Mouse (Mus musculus) liver, embryonic 14.5 days (tissue): Measurements from ENCODE around the gene Megf11. TPM values are rescaled to one million over a fixed set of nuclear protein-coding genes. Genes with fewer than 3 reads are reported as not detected.
A peak's percentile ranks its signal among the peaks of the same experiment; 100 is the strongest.

Experiments used
- ATAC-seq: fragments of 200-750 bp; cut with Nextera tagmentation; 2 replicates; pipeline ENCODE4 v1.8.0; 2017; ENCODE audit warnings: moderate number of reproducible peaks, mild to moderate bottlenecking, moderate library complexity; ENCODE audit not compliant: insufficient read depth
- DNase-seq, 3 experiments: peaks; one replicate each; pipeline ENCODE4 v3.0.0-alpha.2; 2012 to 2013; ENCODE audit warnings: low read depth in 3 of 3, low spot score in 3 of 3
- H3K27ac ChIP-seq: fragments of 300-500 bp; sonication (generic); 2 replicates; pipeline ENCODE4 v1.5.1; 2014; ENCODE audit warnings: moderate library complexity, mild to moderate bottlenecking, control low read depth, inconsistent platforms
- H3K27me3 ChIP-seq: fragments of 300-500 bp; sonication (generic); 2 replicates; pipeline ENCODE4 v1.6.1; 2014; ENCODE audit warnings: mild to moderate bottlenecking, low read length, moderate library complexity; ENCODE audit not compliant: control insufficient read depth, insufficient read depth
- H3K36me3 ChIP-seq: fragments of 300-500 bp; sonication (generic); replicated peaks from 2 replicates; pipeline ENCODE4 v1.6.1; 2014; ENCODE audit warnings: low read depth; ENCODE audit not compliant: control insufficient read depth, insufficient read depth
- H3K4me1 ChIP-seq, 2 experiments: fragments of 200-500 bp in 1 of 2; fragments of 300-500 bp in 1 of 2; sonication (generic) in 1 of 2; replicated peaks; 2 replicates each; pipeline ENCODE4 v1.6.1; 2012 to 2014; ENCODE audit warnings: antibody characterized with exemption in 1 of 2, inconsistent platforms in 1 of 2, low read length in 1 of 2; ENCODE audit not compliant: control insufficient read depth in 2 of 2, insufficient read depth in 2 of 2
- H3K4me2 ChIP-seq: fragments of 300-500 bp; sonication (generic); 2 replicates; pipeline ENCODE4 v1.6.1; 2014; ENCODE audit warnings: low read depth, mild to moderate bottlenecking, control low read depth, moderate library complexity
- H3K4me3 ChIP-seq, 2 experiments: fragments of 200-500 bp in 1 of 2; fragments of 300-500 bp in 1 of 2; sonication (generic) in 1 of 2; 2 replicates each; pipeline ENCODE4 v1.5.1; 2012 to 2014; ENCODE audit warnings: low read depth in 2 of 2, low read length in 2 of 2, mild to moderate bottlenecking in 2 of 2, control low read depth in 1 of 2, inconsistent platforms in 1 of 2, moderate library complexity in 1 of 2; ENCODE audit not compliant: insufficient read depth in 1 of 2
- H3K9ac ChIP-seq: fragments of 300-500 bp; sonication (generic); replicated peaks from 2 replicates; pipeline ENCODE4 v1.6.1; 2014; ENCODE audit warnings: mild to moderate bottlenecking, control low read depth, moderate library complexity
- H3K9me3 ChIP-seq: fragments of 300-500 bp; sonication (generic); 2 replicates; pipeline ENCODE4 v1.6.1; 2016; ENCODE audit warnings: low read length, mixed read lengths; ENCODE audit not compliant: control insufficient read depth
- CTCF ChIP-seq: IDR thresholded peaks from 2 replicates; pipeline ENCODE4 v1.5.1; 2016; ENCODE audit warnings: antibody characterized with exemption, low read depth, control low read depth
- EP300 ChIP-seq: IDR thresholded peaks from 2 replicates; pipeline ENCODE4 v1.6.1; 2016; ENCODE audit warnings: antibody characterized with exemption, low read depth
- WGBS: fragments of 180-500 bp; shearing (Covaris S2); extraction: QIAGEN DNeasy Blood & Tissue Kit; methylation state at CpG from one replicate; pipeline ENCODE4 v1.1.7; 2014; ENCODE audit not compliant: insufficient replicate concordance; 5-methylcytosine and 5-hydroxymethylcytosine counted together
- polyA plus RNA-seq, 2 experiments: library from polyadenylated mRNA; depleted of rRNA in 1 of 2; stranded (reverse) in 1 of 2; unstranded in 1 of 2; fragments of >200 nt; fragmentation: Nextera tagmentation in 1 of 2; extraction: Ambion mirVana in 1 of 2; gene quantifications; 2 replicates each; pipeline versions ENCODE4 v1.2.1 to v1.2.3; 2012 to 2014

The Megf11 gene
- polyA plus RNA-seq, 2 experiments, result 0.18 to 0.28 TPM

GRCm38 (mm10) chr9:64612984-64613649 is 227.7 kb downstream of the Megf11 start:
- H3K4me1 ChIP-seq, result no peaks in the 10 kb centered on the region
- H3K27ac ChIP-seq, result no peak overlapping the region
- WGBS, result 43% methylated on average over 7 of the region's 7 CpGs
- no peak overlapping the region for H3K4me2 ChIP-seq
- no peak overlapping the region for H3K4me3 ChIP-seq
- no peaks in the 10 kb centered on the region for H3K9me3 ChIP-seq
- ATAC-seq, result no peak
- H3K36me3 ChIP-seq, result no peaks in the 10 kb centered on the region
- no peak for TF ChIP-seq EP300
- peak; percentile 71 for TF ChIP-seq CTCF
- no peak overlapping the region for H3K9ac ChIP-seq
- H3K27me3 ChIP-seq, result no peaks in the 10 kb centered on the region
- no peak for DNase-seq

DNA sequence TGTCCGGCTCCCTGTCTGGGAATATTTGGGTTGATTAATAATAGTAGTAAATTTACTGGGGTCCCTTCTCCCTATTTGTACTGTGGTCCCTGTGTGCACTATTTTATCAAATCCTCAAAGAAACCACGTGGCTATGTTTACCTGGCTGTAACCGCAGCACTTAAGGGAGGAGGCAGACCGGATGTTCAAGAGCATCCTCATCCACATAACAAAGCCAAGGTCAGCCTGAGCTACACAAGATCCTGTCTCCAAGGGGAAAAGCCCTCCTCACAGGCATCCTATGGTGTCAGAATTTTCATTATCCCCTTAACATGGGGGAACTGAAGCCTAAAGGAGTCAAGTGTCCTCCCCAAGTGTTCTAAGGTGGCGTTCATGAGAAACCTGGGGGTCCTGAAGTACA is 232.0 kb downstream of the Megf11 start:
- no peak overlapping the region for H3K9ac ChIP-seq
- H3K27me3 ChIP-seq, result no peaks in the 10 kb centered on the region
- H3K9me3 ChIP-seq, result no peaks in the 10 kb centered on the region
- H3K4me3 ChIP-seq, result no peak overlapping the region
- DNase-seq (no peak), ATAC-seq (no peak)
- no peaks in the 10 kb centered on the region for H3K36me3 ChIP-seq
- no peaks in the 10 kb centered on the region for H3K4me1 ChIP-seq
- 40% methylated on average over 5 of the region's 5 CpGs for WGBS
- TF ChIP-seq CTCF (no peak), EP300 (no peak)
- H3K27ac ChIP-seq, result no peak overlapping the region
- no peak overlapping the region for H3K4me2 ChIP-seq

- TF ChIP-seq EP300 (no peak), CTCF (no peak)
- no peak overlapping the region for H3K4me3 ChIP-seq
- 55% methylated on average over 3 of the region's 3 CpGs for WGBS
- no peak overlapping the region for H3K9ac ChIP-seq
- DNase-seq (no peak), ATAC-seq (no peak)
- H3K4me1 ChIP-seq, result no peaks in the 10 kb centered on the region
- no peaks in the 10 kb centered on the region for H3K9me3 ChIP-seq
- no peaks in the 10 kb centered on the region for H3K36me3 ChIP-seq
- no peaks in the 10 kb centered on the region for H3K27me3 ChIP-seq
- H3K4me2 ChIP-seq, result no peak overlapping the region
- H3K27ac ChIP-seq, result no peak overlapping the region
Measured at GRCm38 (mm10) chr9:64618433-64618832, 233.0 kb downstream of the Megf11 start.

DNA sequence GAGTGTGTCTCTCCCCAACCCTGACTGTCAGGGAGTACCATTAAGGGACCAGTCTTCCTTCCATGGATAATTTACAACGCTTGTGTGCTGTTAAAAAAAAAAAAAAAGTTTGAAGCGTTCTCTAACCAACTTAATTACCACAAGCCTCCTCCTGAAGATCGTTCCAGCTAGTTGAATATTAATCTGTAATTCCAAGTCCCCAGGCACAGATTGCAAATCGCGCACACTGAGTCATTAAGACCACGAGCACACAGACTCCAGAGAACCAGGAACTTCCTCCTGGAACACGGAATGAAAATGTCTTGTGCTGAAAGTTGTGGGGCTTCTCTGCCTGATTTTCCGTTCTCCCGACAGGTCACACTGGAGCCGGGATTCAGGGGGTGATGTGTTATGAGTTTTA is 234.0 kb downstream of the Megf11 start:
- no peak overlapping the region for H3K4me2 ChIP-seq
- H3K36me3 ChIP-seq, result no peaks in the 10 kb centered on the region
- no peaks in the 10 kb centered on the region for H3K9me3 ChIP-seq
- DNase-seq (no peak), ATAC-seq (no peak)
- no peak overlapping the region for H3K9ac ChIP-seq
- no peak for TF ChIP-seq CTCF
- no peak for TF ChIP-seq EP300
- no peaks in the 10 kb centered on the region for H3K27me3 ChIP-seq
- no peaks in the 10 kb centered on the region for H3K4me1 ChIP-seq
- WGBS, result 61% methylated on average over 10 of the region's 10 CpGs
- no peak overlapping the region for H3K27ac ChIP-seq
- no peak overlapping the region for H3K4me3 ChIP-seq

DNA sequence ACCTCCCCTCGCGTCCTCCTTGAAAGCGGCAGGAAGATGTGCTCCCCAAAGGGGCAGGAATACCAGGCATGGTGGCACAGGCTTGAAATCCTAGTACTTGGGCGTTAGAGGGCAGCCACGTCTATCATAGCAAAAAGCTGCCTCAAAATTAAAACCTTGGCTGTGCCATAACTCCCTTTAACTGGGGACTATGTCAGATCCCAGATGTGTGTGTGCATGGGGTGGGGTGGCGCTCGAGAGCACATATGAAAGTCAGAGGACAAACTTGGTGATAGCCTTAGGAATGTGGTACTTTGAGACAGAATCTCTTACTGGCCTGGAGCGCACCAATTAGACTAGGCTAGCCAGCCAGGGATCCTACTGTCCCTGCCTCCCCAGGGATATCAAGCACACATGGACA is 235.2 kb downstream of the Megf11 start:
- H3K4me3 ChIP-seq, result no peak overlapping the region
- H3K27ac ChIP-seq, result no peak overlapping the region
- no peak for DNase-seq
- H3K36me3 ChIP-seq, result no peaks in the 10 kb centered on the region
- no peak for ATAC-seq
- no peak overlapping the region for H3K9ac ChIP-seq
- H3K4me2 ChIP-seq, result no peak overlapping the region
- H3K4me1 ChIP-seq, result no peaks in the 10 kb centered on the region
- H3K27me3 ChIP-seq, result no peaks in the 10 kb centered on the region
- H3K9me3 ChIP-seq, result no peaks in the 10 kb centered on the region
- no peak for TF ChIP-seq CTCF
- no peak for TF ChIP-seq EP300
- WGBS, result 58% methylated on average over 8 of the region's 8 CpGs
